Mouse (Mus musculus): ENCODE measurements at regions not wholly inside any gene's neighbourhood (a gene's known extent, or its start where the extent isn't known, plus 50 kb on each side); places are given as distances from the start of the nearest gene placed in this dataset.
"Not testable (repeated sequence)": the region's sequence is repeated elsewhere in the genome, so short reads cannot be mapped to it uniquely, and the experiment has no call there.

GRCm38 (mm10) chr7:92984701-92985682 lies 94.7 kb upstream of the Fam181b start:
- ATAC-seq (ENCODE audit: insufficient read depth): no peak
- no peak overlapping the region for H3K4me3 ChIP-seq (replicated peaks)

GRCm38 (mm10) chr7:92985683-92986070 lies 94.0 kb upstream of the Fam181b start:
- Histone ChIP-seq H3K9me3 (replicated peaks) (no peaks in the 10 kb centered on the region), H3K9ac (no peak overlapping the region), H3K27ac (replicated peaks) (no peak overlapping the region), H3K27me3 (no peaks in the 10 kb centered on the region), H3K4me3 (replicated peaks) (no peak overlapping the region), H3K4me1 (replicated peaks) (no peaks in the 10 kb centered on the region), H3K4me2 (no peak overlapping the region), H3K36me3 (replicated peaks) (no peaks in the 10 kb centered on the region)
- ATAC-seq (ENCODE audit: insufficient read depth): no peak
- WGBS (ENCODE audit: insufficient replicate concordance): 66% methylated on average over 2 of the region's 2 CpGs

More at GRCm38 (mm10) chr7:92984701-92985682, 94.7 kb upstream of the Fam181b start:
- no peak overlapping the region for H3K27ac ChIP-seq (replicated peaks)
- H3K36me3 ChIP-seq (replicated peaks): no peaks in the 10 kb centered on the region
- WGBS (ENCODE audit: insufficient replicate concordance): 60% methylated on average over 18 of the region's 18 CpGs
- no peaks in the 10 kb centered on the region for H3K4me1 ChIP-seq (replicated peaks)
- H3K4me2 ChIP-seq: no peak overlapping the region
- no peaks in the 10 kb centered on the region for H3K27me3 ChIP-seq
- H3K9me3 ChIP-seq (replicated peaks): no peaks in the 10 kb centered on the region
- no peak overlapping the region for H3K9ac ChIP-seq

- no peak overlapping the region for H3K27ac ChIP-seq (replicated peaks)
- WGBS (ENCODE audit: insufficient replicate concordance): 74% methylated on average over 3 of the region's 3 CpGs
- H3K4me2 ChIP-seq: no peak overlapping the region
- H3K9me3 ChIP-seq (replicated peaks): no peaks in the 10 kb centered on the region
- no peak overlapping the region for H3K9ac ChIP-seq
- no peaks in the 10 kb centered on the region for H3K27me3 ChIP-seq
- H3K4me3 ChIP-seq (replicated peaks): no peak overlapping the region
- H3K36me3 ChIP-seq (replicated peaks): no peaks in the 10 kb centered on the region
- no peak for ATAC-seq (ENCODE audit: insufficient read depth)
- H3K4me1 ChIP-seq (replicated peaks): no peaks in the 10 kb centered on the region
Measured at GRCm38 (mm10) chr7:92998886-92999285, 80.8 kb upstream of the Fam181b start.

- H3K9me3 ChIP-seq (replicated peaks); ATAC-seq (ENCODE audit: insufficient read depth); H3K27me3 ChIP-seq; H3K4me3 ChIP-seq (replicated peaks); H3K9ac ChIP-seq; H3K27ac ChIP-seq (replicated peaks); H3K4me1 ChIP-seq (replicated peaks); H3K36me3 ChIP-seq (replicated peaks); H3K4me2 ChIP-seq: not testable (repeated sequence)
- WGBS (ENCODE audit: insufficient replicate concordance): 15% methylated on average over 5 of the region's 5 CpGs
Measured at GRCm38 (mm10) chr7:93006694-93007231, 72.9 kb upstream of the Fam181b start.

- ATAC-seq (ENCODE audit: insufficient read depth): no peak
- Histone ChIP-seq H3K9me3 (replicated peaks) (no peaks in the 10 kb centered on the region), H3K4me1 (replicated peaks) (no peaks in the 10 kb centered on the region), H3K27ac (replicated peaks) (no peak overlapping the region), H3K4me3 (replicated peaks) (no peak overlapping the region), H3K36me3 (replicated peaks) (no peaks in the 10 kb centered on the region), H3K27me3 (no peaks in the 10 kb centered on the region), H3K9ac (no peak overlapping the region), H3K4me2 (no peak overlapping the region)
- WGBS (ENCODE audit: insufficient replicate concordance): 42% methylated on average over 4 of the region's 4 CpGs
Measured at GRCm38 (mm10) chr7:93007721-93008120, 71.9 kb upstream of the Fam181b start.

- H3K4me2 ChIP-seq: no peak overlapping the region
- H3K4me1 ChIP-seq (replicated peaks): no peaks in the 10 kb centered on the region
- H3K9me3 ChIP-seq (replicated peaks): no peaks in the 10 kb centered on the region
- no peak overlapping the region for H3K4me3 ChIP-seq (replicated peaks)
- H3K27ac ChIP-seq (replicated peaks): no peak overlapping the region
- ATAC-seq (ENCODE audit: insufficient read depth): peak; percentile 44
- no peaks in the 10 kb centered on the region for H3K27me3 ChIP-seq
- no peak overlapping the region for H3K9ac ChIP-seq
- 71% methylated on average over 1 of the region's 1 CpGs for WGBS (ENCODE audit: insufficient replicate concordance)
- no peaks in the 10 kb centered on the region for H3K36me3 ChIP-seq (replicated peaks)
Measured at GRCm38 (mm10) chr7:93019390-93019789, 60.3 kb upstream of the Fam181b start.

GRCm38 (mm10) chr7:93023489-93024130 lies 56.1 kb upstream of the Fam181b start:
- no peak overlapping the region for H3K27ac ChIP-seq (replicated peaks)
- H3K36me3 ChIP-seq (replicated peaks): no peaks in the 10 kb centered on the region
- H3K4me3 ChIP-seq (replicated peaks): no peak overlapping the region
- H3K9me3 ChIP-seq (replicated peaks): no peaks in the 10 kb centered on the region
- no peak for ATAC-seq (ENCODE audit: insufficient read depth)
- no peaks in the 10 kb centered on the region for H3K4me1 ChIP-seq (replicated peaks)
- no peak overlapping the region for H3K4me2 ChIP-seq
- H3K9ac ChIP-seq: no peak overlapping the region
- 60% methylated on average over 5 of the region's 5 CpGs for WGBS (ENCODE audit: insufficient replicate concordance)
- no peaks in the 10 kb centered on the region for H3K27me3 ChIP-seq

- Histone ChIP-seq H3K4me3 (replicated peaks) (no peak overlapping the region), H3K36me3 (replicated peaks) (no peaks in the 10 kb centered on the region), H3K9me3 (replicated peaks) (no peaks in the 10 kb centered on the region), H3K27me3 (no peaks in the 10 kb centered on the region), H3K9ac (no peak overlapping the region), H3K4me1 (replicated peaks) (no peaks in the 10 kb centered on the region), H3K27ac (replicated peaks) (no peak overlapping the region), H3K4me2 (no peak overlapping the region)
- ATAC-seq (ENCODE audit: insufficient read depth): no peak
- 63% methylated on average over 4 of the region's 4 CpGs for WGBS (ENCODE audit: insufficient replicate concordance)
Measured at GRCm38 (mm10) chr7:93026231-93026630, 53.4 kb upstream of the Fam181b start.

Measured in liver, embryonic 15.5 days (tissue).